Mouse (Mus musculus) CH12.LX (cell line): ENCODE measurements around the gene Fut1. TPM values are rescaled to one million over a fixed set of nuclear protein-coding genes. Genes with fewer than 3 reads are reported as not detected.
A peak's percentile ranks its signal among the peaks of the same experiment; 100 is the strongest.

Experiments used
- DNase-seq: peaks from one replicate; pipeline ENCODE4 v3.0.0-alpha.2; 2013; ENCODE audit errors: extremely low read depth
- H3K27ac ChIP-seq: 2 replicates; pipeline ENCODE4 v1.5.1; 2012; ENCODE audit warnings: low read depth, mild to moderate bottlenecking, control low read depth, moderate library complexity; ENCODE audit not compliant: insufficient read depth
- H3K27me3 ChIP-seq: replicated peaks from 2 replicates; pipeline ENCODE3; 2012; ENCODE audit warnings: inconsistent platforms
- H3K36me3 ChIP-seq, 2 experiments: replicated peaks in 1 of 2; 2 replicates each; pipeline versions ENCODE3 to v1.6.1; 2012; ENCODE audit warnings: inconsistent platforms in 1 of 2, low read length in 1 of 2, mild to moderate bottlenecking in 1 of 2, mixed read lengths in 1 of 2, moderate library complexity in 1 of 2; ENCODE audit not compliant: control insufficient read depth in 1 of 2, insufficient read depth in 1 of 2
- H3K4me1 ChIP-seq, 2 experiments: 2 replicates each; pipeline ENCODE4 v1.6.1; 2012; ENCODE audit warnings: inconsistent platforms in 1 of 2, moderate library complexity in 1 of 2; ENCODE audit not compliant: insufficient read depth in 2 of 2, control insufficient read depth in 1 of 2
- H3K4me2 ChIP-seq: 2 replicates; pipeline ENCODE4 v1.6.1; 2012; ENCODE audit warnings: low read depth, mild to moderate bottlenecking, control low read depth; ENCODE audit not compliant: poor library complexity, insufficient read depth, severe bottlenecking
- H3K4me3 ChIP-seq, 3 experiments: fragments of 150-350 bp in 1 of 3; sonication (generic) in 1 of 3; replicated peaks in 1 of 3; 2 replicates each; pipeline versions ENCODE3 to v1.5.1; 2011 to 2012; ENCODE audit warnings: low read depth in 2 of 3, low read length in 2 of 3, mild to moderate bottlenecking in 2 of 3, moderate library complexity in 2 of 3, control low read depth in 1 of 3, improper control_type of control experiment in 1 of 3, inconsistent platforms in 1 of 3, mixed read lengths in 1 of 3; ENCODE audit not compliant: poor library complexity in 1 of 3
- H3K79me2 ChIP-seq: replicated peaks from 2 replicates; pipeline ENCODE4 v1.6.1; 2012; ENCODE audit warnings: mild to moderate bottlenecking, moderate library complexity; ENCODE audit not compliant: control insufficient read depth, poor library complexity, insufficient read depth, severe bottlenecking; ENCODE audit errors: extremely low read depth
- H3K9ac ChIP-seq: 2 replicates; pipeline ENCODE4 v1.6.1; 2012; ENCODE audit warnings: low read depth, mild to moderate bottlenecking, control low read depth, moderate library complexity; ENCODE audit not compliant: insufficient read depth
- H3K9me3 ChIP-seq: replicated peaks from 2 replicates; pipeline ENCODE3; 2012; ENCODE audit warnings: low read length, inconsistent platforms, mixed read lengths
- CHD1 ChIP-seq: IDR thresholded peaks from 2 replicates; pipeline ENCODE4 v1.6.1; 2012; ENCODE audit warnings: low read depth, low read length, improper control_type of control experiment, inconsistent platforms
- CHD2 ChIP-seq: IDR thresholded peaks from 2 replicates; pipeline ENCODE4 v1.6.1; 2011; ENCODE audit warnings: low read length, improper control_type of control experiment
- CTCF ChIP-seq, 2 experiments: IDR thresholded peaks in 1 of 2; conservative IDR thresholded peaks in 1 of 2; 2 replicates each; pipeline ENCODE4 v1.5.1; 2011 to 2012; ENCODE audit warnings: low read depth in 2 of 2, low read length in 2 of 2, improper control_type of control experiment in 1 of 2, inconsistent platforms in 1 of 2, mild to moderate bottlenecking in 1 of 2, moderate library complexity in 1 of 2
- ELF1 ChIP-seq: IDR thresholded peaks from 2 replicates; pipeline ENCODE4 v1.6.1; 2014; ENCODE audit warnings: low read depth, mild to moderate bottlenecking, inconsistent platforms, low read length, improper control_type of control experiment
- EP300 ChIP-seq: IDR thresholded peaks from 2 replicates; pipeline ENCODE4 v1.6.1; 2011; ENCODE audit warnings: low read length, improper control_type of control experiment
- HCFC1 ChIP-seq: IDR thresholded peaks from 2 replicates; pipeline ENCODE4 v1.6.1; 2012; ENCODE audit warnings: low read depth, mild to moderate bottlenecking, inconsistent platforms, low read length, improper control_type of control experiment
- IRF4 ChIP-seq: IDR thresholded peaks from 2 replicates; pipeline ENCODE4 v1.6.1; 2014; ENCODE audit warnings: low read depth, mild to moderate bottlenecking, inconsistent platforms, low read length, improper control_type of control experiment
- JUND ChIP-seq: conservative IDR thresholded peaks from 2 replicates; pipeline ENCODE4 v1.6.1; 2011; ENCODE audit warnings: low read depth, low read length, improper control_type of control experiment
- KAT2A ChIP-seq: IDR thresholded peaks from 2 replicates; pipeline ENCODE4 v1.6.1; 2012; ENCODE audit warnings: low read length, improper control_type of control experiment, inconsistent platforms; ENCODE audit not compliant: insufficient replicate concordance
- MAX ChIP-seq: IDR thresholded peaks from 2 replicates; pipeline ENCODE4 v1.6.1; 2011; ENCODE audit warnings: low read length, improper control_type of control experiment
- MAZ ChIP-seq: IDR thresholded peaks from 2 replicates; pipeline ENCODE4 v1.6.1; 2012; ENCODE audit warnings: low read depth, mild to moderate bottlenecking, inconsistent platforms, low read length, improper control_type of control experiment, moderate library complexity
- MYC ChIP-seq: IDR thresholded peaks from 2 replicates; pipeline ENCODE4 v1.6.1; 2011; ENCODE audit warnings: low read depth, mild to moderate bottlenecking, improper control_type of control experiment, low read length
- NELFE ChIP-seq: IDR thresholded peaks from 2 replicates; pipeline ENCODE4 v1.6.1; 2011; ENCODE audit warnings: low read depth, low read length, improper control_type of control experiment
- PAX5 ChIP-seq: IDR thresholded peaks from 2 replicates; pipeline ENCODE4 v1.6.1; 2012; ENCODE audit warnings: low read length, inconsistent platforms, mixed read lengths
- POLR2A ChIP-seq: IDR thresholded peaks from 2 replicates; pipeline ENCODE4 v1.6.1; 2011; ENCODE audit warnings: low read depth, mild to moderate bottlenecking, improper control_type of control experiment, low read length
- POLR2AphosphoS2 ChIP-seq: IDR thresholded peaks from 2 replicates; pipeline ENCODE4 v1.6.1; 2011; ENCODE audit warnings: low read depth, low read length, improper control_type of control experiment
- RCOR1 ChIP-seq: conservative IDR thresholded peaks from 2 replicates; pipeline ENCODE4 v1.6.1; 2012; ENCODE audit warnings: low read depth, mild to moderate bottlenecking, inconsistent platforms, low read length, improper control_type of control experiment
- SIN3A ChIP-seq: IDR thresholded peaks from 2 replicates; pipeline ENCODE4 v1.6.1; 2012; ENCODE audit warnings: low read length, improper control_type of control experiment, inconsistent platforms
- SMC3 ChIP-seq: IDR thresholded peaks from 2 replicates; pipeline ENCODE4 v1.6.1; 2011; ENCODE audit warnings: low read depth, low read length, improper control_type of control experiment
- TBP ChIP-seq: conservative IDR thresholded peaks from 2 replicates; pipeline ENCODE4 v1.6.1; 2011; ENCODE audit warnings: low read depth, low read length, improper control_type of control experiment
- UBTF ChIP-seq: IDR thresholded peaks from 2 replicates; pipeline ENCODE4 v1.6.1; 2012; ENCODE audit warnings: low read depth, mild to moderate bottlenecking, inconsistent platforms, low read length, improper control_type of control experiment, moderate library complexity
- ZKSCAN1 ChIP-seq: IDR thresholded peaks from 2 replicates; pipeline ENCODE4 v1.6.1; 2012; ENCODE audit warnings: low read depth, inconsistent platforms, low read length, improper control_type of control experiment, borderline replicate concordance
- dilution Hi-C: fragments of 300-500 bp; cut with MboI; formaldehyde crosslinking; loops from 2 replicates; pipeline ENCODE4 v1.14.3; 2020; ENCODE audit warnings: low sequenced_read_pairs; ENCODE audit not compliant: extremely low pct_unique_long_range_greater_than_20kb, extremely low pct_ligation_motif_present
- in situ Hi-C: fragments of 300-500 bp; cut with MboI; formaldehyde crosslinking; loops from 3 replicates; pipeline ENCODE4 v1.14.3; 2019; ENCODE audit warnings: low sequenced_read_pairs, low pct_ligation_motif_present, low pct_unique_long_range_greater_than_20kb, mixed read lengths
- polyA plus RNA-seq: library from polyadenylated mRNA; unstranded; fragments of >175 nt; gene quantifications from 2 replicates; pipeline ENCODE4 v1.2.1, GENCODE M21; 2012; ENCODE audit warnings: low read depth; ENCODE audit not compliant: insufficient read length
- total RNA-seq, 2 experiments: library from RNA; depleted of rRNA; stranded (reverse); fragments of 300-350 nt in 1 of 2; fragments of >200 nt in 1 of 2; gene quantifications; 2 replicates each; pipeline ENCODE4 v1.2.3; 2012 to 2014

Gene Fut1
- total and polyA plus RNA-seq, 3 experiments: 2.4 to 6.4 (median 2.5) TPM

GRCm38 (mm10) chr7:45593118-45593815 is 23.8 kb upstream of the Fut1 start (continued):
- TF ChIP-seq RCOR1: no peak
- peak; percentile 87 for TF ChIP-seq SIN3A
- TF ChIP-seq UBTF: no peak
- no peak for TF ChIP-seq KAT2A
- TF ChIP-seq POLR2A: 0 out of 2 replicates have a peak, but pooled peaks have one; percentile 40
- 0 out of 2 replicates have a peak, but pooled peaks have one; percentile 17 for TF ChIP-seq HCFC1
- TF ChIP-seq MAZ: no peak
- no peak for TF ChIP-seq POLR2AphosphoS2

GRCm38 (mm10) chr7:45595176-45595575 is 21.9 kb upstream of the Fut1 start:
- Histone ChIP-seq H3K27ac (no peak overlapping the region), H3K4me2 (no peak overlapping the region), H3K9me3 (peaks cover 14% of the 10 kb centered on the region), H3K27me3 (no peaks in the 10 kb centered on the region), H3K79me2 (no peaks in the 10 kb centered on the region), H3K36me3 (peaks cover 0 to 14% of the 10 kb centered on the region in 2 experiments), H3K4me3 (no peak overlapping the region), H3K4me1 (peaks cover 0 to 47% of the 10 kb centered on the region in 2 experiments; a peak in 3 of 4 replicates), H3K9ac (no peak overlapping the region)
- dilution Hi-C loops: no loop called here
- in situ Hi-C loops: no loop called here
- no peak for DNase-seq
- no peak for TF ChIP-seq IRF4
- TF ChIP-seq EP300: no peak
- TF ChIP-seq PAX5: no peak
- TF ChIP-seq TBP: no peak
- no peak for TF ChIP-seq NELFE
- no peak for TF ChIP-seq ZKSCAN1
- TF ChIP-seq CHD1: no peak
- no peak for TF ChIP-seq POLR2AphosphoS2
- TF ChIP-seq MAX: no peak
- no peak for TF ChIP-seq HCFC1
- no peak for TF ChIP-seq CTCF (conservative IDR thresholded peaks at IDR 0.05 in 1 of 2, IDR thresholded peaks at IDR 0.05 in 1 of 2; ENCODE audit: low read depth in 2 of 2, low read length in 2 of 2)
- no peak for TF ChIP-seq ELF1
- TF ChIP-seq POLR2A: no peak
- no peak for TF ChIP-seq JUND
- no peak for TF ChIP-seq MYC
- TF ChIP-seq SMC3: no peak
- TF ChIP-seq CHD2: no peak
